Mouse (Mus musculus) left cerebral cortex, postnatal 10 days (tissue): Measurements from ENCODE around the gene Rhox7a. TPM values are rescaled to one million over a fixed set of nuclear protein-coding genes. Genes with fewer than 3 reads are reported as not detected.
"Not testable (repeated sequence)": the region's sequence is repeated elsewhere in the genome, so short reads cannot be mapped to it uniquely, and the experiment has no call there.

Experiments
- DNase-seq, 2 experiments: peaks; one replicate each; pipeline ENCODE4 v3.0.0; 2021 to 2022; ENCODE audit warnings: low spot score in 2 of 2, mixed read lengths in 1 of 2; ENCODE audit errors: extremely low spot score in 1 of 2
- intact Hi-C: fragments of 180-260 bp; cut with DNase I; formaldehyde crosslinking; loops from one replicate; pipeline ENCODE4 v1.15.1; 2025
- total RNA-seq, 2 experiments: library from RNA; stranded (reverse); gene quantifications; 2 replicates each; pipeline ENCODE4 v1.2.3; 2021

The Rhox7a gene
- total RNA-seq, result not detected

- DNase-seq, intact Hi-C loops: not testable (repeated sequence)
Observed at GRCm38 (mm10) chrX:37831386-37831785, at the start of gene Rhox7a. TSS of gene Rhox7a (plus strand) at chrX:37831686.

GRCm38 (mm10) chrX:37807286-37808080, 24.0 kb upstream of the Rhox7a start:
- DNase-seq, result no peak
- intact Hi-C loops, result no loop called here

GRCm38 (mm10) chrX:37809396-37809795, 22.1 kb upstream of the Rhox7a start:
- intact Hi-C loops, result no loop called here
- DNase-seq, result no peak

GRCm38 (mm10) chrX:37811179-37811578, 20.3 kb upstream of the Rhox7a start:
- no peak for DNase-seq

GRCm38 (mm10) chrX:37815665-37816064, 15.8 kb upstream of the Rhox7a start:
- intact Hi-C loops, result no loop called here
- DNase-seq, result no peak

More at GRCm38 (mm10) chrX:37811179-37811578, 20.3 kb upstream of the Rhox7a start:
- intact Hi-C loops, result no loop called here

- intact Hi-C loops, DNase-seq: not testable (repeated sequence)
Observed at GRCm38 (mm10) chrX:37826610-37827009, 4.9 kb upstream of the Rhox7a start, which contains the start of gene Rhox6. TSS of gene Rhox6 (plus strand) at chrX:37826910.

GRCm38 (mm10) chrX:37871641-37872040, 40.2 kb downstream of the Rhox7a start:
- intact Hi-C loops, result no loop called here
- DNase-seq, result no peak

GRCm38 (mm10) chrX:37878844-37879243, 47.4 kb downstream of the Rhox7a start, which contains the start of gene Rhox8:
TSS of gene Rhox8 (minus strand) at chrX:37878944.
- no peak for DNase-seq
- intact Hi-C loops, result no loop called here

Other genes starting within 250 kb of the Rhox7a start
- not detected for gene Rhox4f, start 224.0 kb upstream of the Rhox7a start, total RNA-seq
- gene Rhox3g, start 203.1 kb upstream of the Rhox7a start, total RNA-seq, result not detected
- gene Rhox2g, start 188.2 kb upstream of the Rhox7a start, total RNA-seq, result not detected
- not detected for gene Rhox4g, start 180.4 kb upstream of the Rhox7a start, total RNA-seq
- gene Rhox3h, start 162.9 kb upstream of the Rhox7a start, total RNA-seq, result not detected
- gene Rhox2h, start 158.4 kb upstream of the Rhox7a start, total RNA-seq, result not detected
- not detected for gene Rhox5, start 26.8 kb upstream of the Rhox7a start, total RNA-seq
- not detected for gene Rhox6, start 4.8 kb upstream of the Rhox7a start, total RNA-seq
- not detected for gene Rhox8, start 47.3 kb downstream of the Rhox7a start, total RNA-seq
- gene Rhox7b, start 65.5 kb downstream of the Rhox7a start, total RNA-seq, result not detected
- gene Rhox9, start 70.1 kb downstream of the Rhox7a start, total RNA-seq, result not detected
- not detected for gene Btg1-ps1, start 187.1 kb downstream of the Rhox7a start, total RNA-seq
- not detected for gene Btg1-ps2, start 211.4 kb downstream of the Rhox7a start, total RNA-seq
- not detected for gene Rhox10, start 234.8 kb downstream of the Rhox7a start, total RNA-seq